Mouse (Mus musculus) forebrain, embryonic 15.5 days (tissue): ENCODE data around the gene Rpsa. TPM values are rescaled to one million over a fixed set of nuclear protein-coding genes. Genes with fewer than 3 reads are reported as not detected.

ENCODE experiments used
- polyA plus RNA-seq: library from polyadenylated mRNA; unstranded; fragments of >200 nt; fragmentation: Nextera tagmentation; extraction: Ambion mirVana; gene quantifications from 2 replicates; pipeline ENCODE4 v1.2.1, GENCODE M21; 2015

Gene Rpsa
- polyA plus RNA-seq, 1 experiment from 2014 or later = 997 TPM

Other genes starting within 250 kb of the Rpsa start
- 78.0 and 82.5 TPM in 2 replicates for gene Wdr48, start 232.8 kb upstream of the Rpsa start, polyA plus RNA-seq
- 25.5 and 26.2 TPM in 2 replicates for gene Gorasp1, start 190.1 kb upstream of the Rpsa start, polyA plus RNA-seq
- gene Ttc21a, start 190.1 kb upstream of the Rpsa start, polyA plus RNA-seq = 0.57 and 0.69 TPM in 2 replicates
- 1.6 and 2.0 TPM in 2 replicates for gene Csrnp1, start 143.0 kb upstream of the Rpsa start, polyA plus RNA-seq
- gene Xirp1, start 104.1 kb upstream of the Rpsa start, polyA plus RNA-seq = not detected in 2 replicates
- 6.6 and 6.9 TPM in 2 replicates for gene Cx3cr1, start 57.8 kb upstream of the Rpsa start, polyA plus RNA-seq
- gene Ccr8, start 35.6 kb upstream of the Rpsa start, polyA plus RNA-seq = not detected in 2 replicates
- 37.4 and 37.9 TPM in 2 replicates for gene Slc25a38, start 17.3 kb upstream of the Rpsa start, polyA plus RNA-seq
- 0.17 TPM in 1 of 2 replicates, not detected in the other for gene Mobp, start 22.0 kb downstream of the Rpsa start, polyA plus RNA-seq
- 1.5 and 2.3 TPM in 2 replicates for gene Myrip, start 173.8 kb downstream of the Rpsa start, polyA plus RNA-seq